Mouse (Mus musculus): Measurements from ENCODE around the gene Tomm20l. TPM values are rescaled to one million over a fixed set of nuclear protein-coding genes. Genes with fewer than 3 reads are reported as not detected.

Tomm20l gene
- total RNA-seq, 1 experiment: not detected

DNA sequence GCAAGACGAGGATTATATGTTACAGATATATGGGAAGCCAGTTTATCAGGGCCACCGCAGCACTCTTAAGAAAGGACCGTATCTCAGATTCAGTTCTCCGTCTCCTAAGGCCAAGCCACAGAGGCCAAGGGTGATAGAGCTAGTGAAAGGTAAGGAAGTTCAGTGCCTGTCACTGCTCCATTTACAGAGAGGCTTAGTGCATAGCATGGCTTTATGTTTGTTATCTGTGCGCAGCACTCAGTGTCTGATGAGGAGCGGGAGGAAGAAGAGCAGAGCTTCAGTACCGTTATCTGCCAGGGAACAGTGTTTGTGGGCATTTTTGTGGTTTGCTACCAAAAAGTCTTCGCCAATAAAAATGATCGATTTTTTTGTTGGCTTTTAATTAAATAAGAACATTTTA, 53.2 kb downstream of the Tomm20l start:
- no peak overlapping the region for H3K9ac ChIP-seq (ENCODE audit: insufficient read depth, low read depth, low read length, poor library complexity, severe bottlenecking)
- H3K9me3 ChIP-seq (ENCODE audit: control insufficient read depth, insufficient read depth, low read depth, low read length): no peaks in the 10 kb centered on the region
- no peak overlapping the region for H3K27ac ChIP-seq (ENCODE audit: insufficient read depth, low read depth, low read length, poor library complexity, severe bottlenecking)
- TF ChIP-seq MAFK (IDR thresholded peaks at IDR 0.05; ENCODE audit: insufficient read depth, low read depth, low read length) (no peak), CHD2 (IDR thresholded peaks at IDR 0.05; ENCODE audit: low read depth, low read length) (no peak), ZNF384 (IDR thresholded peaks at IDR 0.05; ENCODE audit: low read depth, low read length) (no peak), HCFC1 (IDR thresholded peaks at IDR 0.05; ENCODE audit: borderline replicate concordance, insufficient read depth, low read length) (no peak), ZC3H11A (IDR thresholded peaks at IDR 0.05; ENCODE audit: borderline replicate concordance, low read depth, low read length) (no peak)
- no peak overlapping the region for H3K4me3 ChIP-seq (ENCODE audit: insufficient read depth in 1 of 2, low read depth in 1 of 2, low read length in 2 of 2, poor library complexity in 1 of 2, severe bottlenecking in 1 of 2)
- H3K36me3 ChIP-seq (ENCODE audit: control insufficient read depth, insufficient read depth, low read length, poor library complexity, severe bottlenecking): peaks cover 16% of the 10 kb centered on the region
- H3K4me1 ChIP-seq (ENCODE audit: control insufficient read depth in 2 of 2, insufficient read depth in 2 of 2, low read length in 2 of 2, poor library complexity in 1 of 2): no peaks in the 10 kb centered on the region
- in situ Hi-C loops (cut with MboI; ENCODE audit: low sequenced_read_pairs in 2 of 2, unreplicated experiment in 2 of 2): no loop called here
- no peak for DNase-seq (ENCODE audit: low read depth, low spot score)

DNA sequence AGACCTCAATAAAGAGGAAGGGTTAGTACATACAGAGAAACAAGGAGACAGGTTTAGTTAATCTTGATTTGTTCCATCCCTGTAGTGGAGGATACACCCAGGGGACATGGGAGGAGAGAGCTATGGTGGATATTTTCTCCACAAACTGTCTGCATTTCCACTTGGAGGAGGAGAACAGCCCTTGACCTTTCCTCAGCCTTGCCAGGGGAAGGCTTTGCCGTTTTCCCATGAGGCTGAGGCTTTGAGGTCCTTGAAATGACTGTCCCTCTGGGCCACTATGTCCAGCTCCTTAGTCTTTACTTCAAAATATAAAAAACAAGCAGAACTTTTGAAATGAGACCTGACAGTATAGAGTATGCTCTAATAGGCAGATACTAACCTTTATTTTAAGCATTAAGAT, 58.7 kb downstream of the Tomm20l start:
- H3K9me3 ChIP-seq (ENCODE audit: control insufficient read depth, insufficient read depth, low read depth, low read length): no peaks in the 10 kb centered on the region
- no peak overlapping the region for H3K27ac ChIP-seq (ENCODE audit: insufficient read depth, low read depth, low read length, poor library complexity, severe bottlenecking)
- in situ Hi-C loops (cut with MboI; ENCODE audit: low sequenced_read_pairs in 2 of 2, unreplicated experiment in 2 of 2): no loop called here
- no peak for DNase-seq (ENCODE audit: low read depth, low spot score)
- no peak for TF ChIP-seq MAFK (IDR thresholded peaks at IDR 0.05; ENCODE audit: insufficient read depth, low read depth, low read length)
- no peak for TF ChIP-seq ZNF384 (IDR thresholded peaks at IDR 0.05; ENCODE audit: low read depth, low read length)
- H3K4me3 ChIP-seq (ENCODE audit: insufficient read depth in 1 of 2, low read depth in 1 of 2, low read length in 2 of 2, poor library complexity in 1 of 2, severe bottlenecking in 1 of 2): no peak overlapping the region
- H3K36me3 ChIP-seq (ENCODE audit: control insufficient read depth, insufficient read depth, low read length, poor library complexity, severe bottlenecking): peaks cover 6% of the 10 kb centered on the region
- peaks cover 2 to 4% of the 10 kb centered on the region in 2 experiments; a peak in 2 of 4 replicates for H3K4me1 ChIP-seq (ENCODE audit: control insufficient read depth in 2 of 2, insufficient read depth in 2 of 2, low read length in 2 of 2, poor library complexity in 1 of 2)
- no peak overlapping the region for H3K9ac ChIP-seq (ENCODE audit: insufficient read depth, low read depth, low read length, poor library complexity, severe bottlenecking)

Other genes with a start within 250 kb of the Tomm20l start
- gene Actr10, start 173.6 kb upstream of the Tomm20l start, total RNA-seq (2012; rRNA removed): 68.8 and 86.2 TPM in 2 replicates
- gene Psma3, start 136.8 kb upstream of the Tomm20l start, total RNA-seq (2012; rRNA removed): 209 and 306 TPM in 2 replicates
- 10.4 and 10.9 TPM in 2 replicates for gene Arid4a, start 95.4 kb upstream of the Tomm20l start, total RNA-seq (2012; rRNA removed)
- gene Timm9, start 25.3 kb downstream of the Tomm20l start, total RNA-seq (2012; rRNA removed): 32.7 and 42.0 TPM in 2 replicates
- gene 2700049A03Rik, start 25.4 kb downstream of the Tomm20l start, total RNA-seq (2012; rRNA removed): 18.3 and 20.0 TPM in 2 replicates
- gene Dact1, start 198.5 kb downstream of the Tomm20l start, total RNA-seq (2012; rRNA removed): 3.2 and 3.4 TPM in 2 replicates

Data from ES-E14 (cell line).